Mouse (Mus musculus) heart, postnatal 0 days (tissue): ENCODE data around the gene Megf11. TPM values are rescaled to one million over a fixed set of nuclear protein-coding genes. Genes with fewer than 3 reads are reported as not detected.
A peak's percentile ranks its signal among the peaks of the same experiment; 100 is the strongest.

Experiments
- ATAC-seq: fragments of 200-750 bp; cut with Nextera tagmentation; 2 replicates; pipeline ENCODE4 v1.8.0; 2017; ENCODE audit warnings: low read depth, moderate number of reproducible peaks, moderate library complexity; ENCODE audit not compliant: insufficient read depth
- DNase-seq: peaks from one replicate; pipeline ENCODE4 v3.0.0-alpha.2; 2016; ENCODE audit warnings: low spot score
- H3K27ac ChIP-seq: fragments of 300-500 bp; sonication (generic); 2 replicates; pipeline ENCODE4 v1.5.1; 2014; ENCODE audit warnings: low read depth, mild to moderate bottlenecking
- H3K27me3 ChIP-seq: fragments of 300-500 bp; sonication (generic); 2 replicates; pipeline ENCODE4 v1.6.1; 2014; ENCODE audit warnings: low read length, mixed read lengths; ENCODE audit not compliant: control insufficient read depth, insufficient read depth
- H3K36me3 ChIP-seq: fragments of 300-500 bp; sonication (generic); replicated peaks from 2 replicates; pipeline ENCODE4 v1.6.1; 2014; ENCODE audit warnings: low read length, mixed read lengths; ENCODE audit not compliant: control insufficient read depth, insufficient read depth
- H3K4me1 ChIP-seq: fragments of 300-500 bp; sonication (generic); 2 replicates; pipeline ENCODE4 v1.6.1; 2014; ENCODE audit warnings: antibody characterized with exemption; ENCODE audit not compliant: control insufficient read depth, insufficient read depth
- H3K4me2 ChIP-seq: fragments of 300-500 bp; sonication (generic); 2 replicates; pipeline ENCODE4 v1.6.1; 2014; ENCODE audit warnings: low read depth, mild to moderate bottlenecking, low read length, moderate library complexity
- H3K4me3 ChIP-seq: fragments of 300-500 bp; sonication (generic); 2 replicates; pipeline ENCODE4 v1.5.1; 2014; ENCODE audit warnings: low read depth, low read length
- H3K9ac ChIP-seq: fragments of 300-500 bp; sonication (generic); replicated peaks from 2 replicates; pipeline ENCODE4 v1.6.1; 2014; ENCODE audit warnings: low read depth, low read length, mixed read lengths
- H3K9me3 ChIP-seq: fragments of 300-500 bp; sonication (generic); replicated peaks from 2 replicates; pipeline ENCODE4 v1.6.1; 2016; ENCODE audit warnings: low read length; ENCODE audit not compliant: control insufficient read depth
- CTCF ChIP-seq: IDR thresholded peaks from 2 replicates; pipeline ENCODE4 v1.5.1; 2016; ENCODE audit warnings: antibody characterized with exemption, control low read depth, low read depth
- EP300 ChIP-seq: IDR thresholded peaks from 2 replicates; pipeline ENCODE4 v1.6.1; 2016; ENCODE audit warnings: antibody characterized with exemption, low read depth
- WGBS: fragments of 180-500 bp; shearing (Covaris S2); extraction: QIAGEN DNeasy Blood & Tissue Kit; methylation state at CpG from one replicate; pipeline ENCODE4 v1.1.7; 2014; 5-methylcytosine and 5-hydroxymethylcytosine counted together
- polyA plus RNA-seq: library from polyadenylated mRNA; unstranded; fragments of >200 nt; fragmentation: Nextera tagmentation; extraction: Ambion mirVana; gene quantifications from 2 replicates; pipeline ENCODE4 v1.2.1, GENCODE M21; 2015
- total RNA-seq: library from RNA; depleted of rRNA; stranded (reverse); fragments of >200 nt; gene quantifications from 2 replicates; pipeline ENCODE4 v1.2.3, GENCODE M21; 2014; ENCODE audit warnings: low replicate concordance

The Megf11 gene
- total and polyA plus RNA-seq, 2 experiments from 2014 or later = 0.18 to 0.23 TPM

- DNase-seq (no peak), ATAC-seq (no peak)
- 87% methylated on average over 8 of the region's 8 CpGs for WGBS
- no peaks in the 10 kb centered on the region for H3K9me3 ChIP-seq
- H3K27ac ChIP-seq = peak overlapping the region; percentile 99; the same call in 1 of the 2 replicates
- peaks cover 10% of the 10 kb centered on the region; the same call in 1 of the 2 replicates for H3K4me1 ChIP-seq
- no peak overlapping the region for H3K4me3 ChIP-seq
- TF ChIP-seq EP300 = no peak
- TF ChIP-seq CTCF = no peak
- peak overlapping the region; percentile 86 for H3K4me2 ChIP-seq
- H3K27me3 ChIP-seq = no peaks in the 10 kb centered on the region
- H3K9ac ChIP-seq = peak overlapping the region; percentile 85; the same call in 1 of the 2 replicates
- peaks cover 10% of the 10 kb centered on the region; the same call in 1 of the 2 replicates for H3K36me3 ChIP-seq
Observed at GRCm38 (mm10) chr9:64341671-64342070, 43.8 kb upstream of the Megf11 start.

GRCm38 (mm10) chr9:64343656-64344055 lies 41.8 kb upstream of the Megf11 start:
- TF ChIP-seq CTCF (no peak), EP300 (no peak)

GRCm38 (mm10) chr9:64345931-64346330 lies 39.5 kb upstream of the Megf11 start:
- ATAC-seq (no peak), DNase-seq (no peak)
- H3K4me3 ChIP-seq = no peak overlapping the region
- no peak overlapping the region for H3K4me2 ChIP-seq
- H3K27me3 ChIP-seq = no peaks in the 10 kb centered on the region
- no peak for TF ChIP-seq CTCF
- no peak for TF ChIP-seq EP300
- WGBS = 47% methylated on average over 5 of the region's 5 CpGs
- H3K4me1 ChIP-seq = no peaks in the 10 kb centered on the region
- H3K27ac ChIP-seq = no peak overlapping the region
- H3K9ac ChIP-seq = no peak overlapping the region
- no peaks in the 10 kb centered on the region for H3K36me3 ChIP-seq
- no peaks in the 10 kb centered on the region for H3K9me3 ChIP-seq

More at GRCm38 (mm10) chr9:64343656-64344055, 41.8 kb upstream of the Megf11 start:
- DNase-seq (no peak), ATAC-seq (no peak)
- Histone ChIP-seq H3K27ac (no peak overlapping the region), H3K9ac (no peak overlapping the region), H3K36me3 (no peaks in the 10 kb centered on the region), H3K9me3 (no peaks in the 10 kb centered on the region), H3K4me1 (peaks cover 10% of the 10 kb centered on the region; the same call in 1 of the 2 replicates), H3K4me2 (no peak overlapping the region), H3K4me3 (no peak overlapping the region), H3K27me3 (no peaks in the 10 kb centered on the region)
- 85% methylated on average over 2 of the region's 2 CpGs for WGBS

GRCm38 (mm10) chr9:64347377-64347776 lies 38.0 kb upstream of the Megf11 start:
- Histone ChIP-seq H3K27me3 (no peaks in the 10 kb centered on the region), H3K27ac (no peak overlapping the region), H3K9me3 (no peaks in the 10 kb centered on the region), H3K4me3 (no peak overlapping the region), H3K9ac (no peak overlapping the region), H3K36me3 (no peaks in the 10 kb centered on the region), H3K4me2 (no peak overlapping the region), H3K4me1 (no peaks in the 10 kb centered on the region)
- no peak for TF ChIP-seq EP300
- TF ChIP-seq CTCF = peak; percentile 62
- DNase-seq (peak; percentile 38), ATAC-seq (no peak)
- 0% methylated on average over 1 of the region's 1 CpGs for WGBS

- Histone ChIP-seq H3K27me3 (no peaks in the 10 kb centered on the region), H3K36me3 (no peaks in the 10 kb centered on the region), H3K4me3 (no peak overlapping the region), H3K27ac (peak overlapping the region; percentile 20; the same call in 1 of the 2 replicates), H3K4me1 (no peaks in the 10 kb centered on the region), H3K9ac (no peak overlapping the region), H3K4me2 (no peak overlapping the region), H3K9me3 (no peaks in the 10 kb centered on the region)
- ATAC-seq (peak; percentile 57; the same call in 1 of the 2 replicates), DNase-seq (peak; percentile 10)
- 42% methylated on average over 5 of the region's 5 CpGs for WGBS
- TF ChIP-seq EP300 (no peak), CTCF (no peak)
Observed at GRCm38 (mm10) chr9:64349490-64349889, 35.9 kb upstream of the Megf11 start.

GRCm38 (mm10) chr9:64351191-64351590 lies 34.2 kb upstream of the Megf11 start:
- ATAC-seq (no peak), DNase-seq (no peak)
- no peaks in the 10 kb centered on the region for H3K4me1 ChIP-seq
- H3K27ac ChIP-seq = no peak overlapping the region
- no peaks in the 10 kb centered on the region for H3K9me3 ChIP-seq
- TF ChIP-seq EP300 = no peak
- TF ChIP-seq CTCF = peak; percentile 36
- H3K4me2 ChIP-seq = no peak overlapping the region
- no peak overlapping the region for H3K9ac ChIP-seq
- H3K27me3 ChIP-seq = no peaks in the 10 kb centered on the region
- H3K4me3 ChIP-seq = no peak overlapping the region
- no peaks in the 10 kb centered on the region for H3K36me3 ChIP-seq
- 38% methylated on average over 3 of the region's 3 CpGs for WGBS
